Mouse (Mus musculus): Measurements from ENCODE around the gene Car14. TPM values are rescaled to one million over a fixed set of nuclear protein-coding genes. Genes with fewer than 3 reads are reported as not detected.
"Not testable (repeated sequence)": the region's sequence is repeated elsewhere in the genome, so short reads cannot be mapped to it uniquely, and the experiment has no call there.

Gene Car14
- 126 and 131 TPM in 2 replicates for total RNA-seq (2014; rRNA removed; ENCODE audit: low replicate concordance)
- polyA plus RNA-seq (2015; fragmentation: Nextera tagmentation; extraction: Ambion mirVana) = 137 and 144 TPM in 2 replicates

DNA sequence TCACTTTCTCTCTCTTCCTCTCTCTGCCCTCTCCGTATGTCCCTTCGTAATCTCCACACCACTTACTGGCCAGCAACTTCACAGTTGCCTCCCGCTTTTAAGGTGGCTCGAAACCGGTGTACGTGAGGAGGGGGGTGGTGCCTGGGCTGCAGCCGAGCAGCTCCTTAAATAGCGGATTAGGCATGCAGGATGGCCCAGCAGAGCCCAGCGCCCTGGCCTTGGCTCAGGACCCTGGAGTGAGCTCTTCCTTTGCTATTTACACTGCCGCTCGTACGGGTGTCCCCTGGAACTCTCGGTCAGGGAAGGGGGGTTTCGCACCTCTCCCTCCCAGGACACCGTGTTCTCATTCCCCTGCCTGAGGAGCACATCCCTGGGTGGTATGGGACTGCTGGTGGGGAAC is at the start of gene Car14:
Car14 (minus strand) TSS at position 124 of the 400 bp plus-strand sequence.
- peaks cover 26% of the 10 kb centered on the region for H3K4me1 ChIP-seq (ENCODE audit: control insufficient read depth, insufficient read depth)
- peak within 1 kb of the TSS; percentile 70 for H3K9ac ChIP-seq (replicated peaks; ENCODE audit: low read depth, low read length)
- H3K27ac ChIP-seq (ENCODE audit: low read depth) = peak within 1 kb of the TSS; percentile 86
- DNase-seq (ENCODE audit: low spot score) (peak; percentile 69), ATAC-seq (ENCODE audit: insufficient read depth, low read depth) (peak; percentile 61)
- H3K36me3 ChIP-seq (replicated peaks; ENCODE audit: control insufficient read depth, insufficient read depth, low read length) = no peaks in the 10 kb centered on the region
- TF ChIP-seq CTCF (IDR thresholded peaks at IDR 0.05; ENCODE audit: low read depth) = no peak
- 0 out of 2 replicates have a peak, but pooled peaks have one; percentile 31 for TF ChIP-seq EP300 (IDR thresholded peaks at IDR 0.05; ENCODE audit: low read depth)
- 0% methylated on average over 15 of the region's 15 CpGs for WGBS
- no peaks in the 10 kb centered on the region for H3K9me3 ChIP-seq (replicated peaks; ENCODE audit: control insufficient read depth, low read length)
- peak within 1 kb of the TSS; percentile 77 for H3K4me2 ChIP-seq (ENCODE audit: low read depth, low read length)
- no peaks in the 10 kb centered on the region for H3K27me3 ChIP-seq (ENCODE audit: control insufficient read depth, insufficient read depth, low read length)
- H3K4me3 ChIP-seq (ENCODE audit: low read depth, low read length) = peak within 1 kb of the TSS; percentile 46

DNA sequence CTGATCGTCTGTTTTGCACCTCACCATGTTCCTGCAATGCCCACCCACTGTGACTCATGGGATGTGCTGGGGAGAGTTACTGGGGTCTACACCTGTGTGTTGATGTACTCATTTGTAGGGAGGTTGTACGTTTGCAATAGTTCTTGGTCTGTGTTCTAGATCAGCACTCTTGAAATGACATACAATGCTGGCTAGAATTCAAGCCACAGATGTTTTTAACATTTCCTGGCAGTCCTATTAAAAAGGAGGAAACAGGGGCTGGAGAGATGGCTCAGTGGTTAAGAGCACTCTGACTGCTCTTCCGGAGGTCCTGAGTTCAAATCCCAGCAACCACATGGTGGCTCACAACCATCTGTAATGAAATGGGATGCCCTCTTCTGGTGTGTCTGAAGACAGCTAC is 49.0 kb upstream of the Car14 start:
- Histone ChIP-seq H3K9me3 (replicated peaks; ENCODE audit: control insufficient read depth, low read length) (no peaks in the 10 kb centered on the region), H3K36me3 (replicated peaks; ENCODE audit: control insufficient read depth, insufficient read depth, low read length) (no peaks in the 10 kb centered on the region), H3K27me3 (ENCODE audit: control insufficient read depth, insufficient read depth, low read length) (no peaks in the 10 kb centered on the region), H3K4me1 (ENCODE audit: control insufficient read depth, insufficient read depth) (peaks cover 15% of the 10 kb centered on the region), H3K4me3 (ENCODE audit: low read depth, low read length) (no peak overlapping the region), H3K27ac (ENCODE audit: low read depth) (0 out of 2 replicates have a peak overlapping the region, but pooled peaks have one; percentile 25), H3K4me2 (ENCODE audit: low read depth, low read length) (no peak overlapping the region), H3K9ac (replicated peaks; ENCODE audit: low read depth, low read length) (no peak overlapping the region)
- WGBS = 57% methylated on average over 3 of the region's 3 CpGs
- no peak for DNase-seq (ENCODE audit: low spot score)
- TF ChIP-seq CTCF (IDR thresholded peaks at IDR 0.05; ENCODE audit: low read depth) (no peak), EP300 (IDR thresholded peaks at IDR 0.05; ENCODE audit: low read depth) (no peak)
- no peak for ATAC-seq (ENCODE audit: insufficient read depth, low read depth)

DNA sequence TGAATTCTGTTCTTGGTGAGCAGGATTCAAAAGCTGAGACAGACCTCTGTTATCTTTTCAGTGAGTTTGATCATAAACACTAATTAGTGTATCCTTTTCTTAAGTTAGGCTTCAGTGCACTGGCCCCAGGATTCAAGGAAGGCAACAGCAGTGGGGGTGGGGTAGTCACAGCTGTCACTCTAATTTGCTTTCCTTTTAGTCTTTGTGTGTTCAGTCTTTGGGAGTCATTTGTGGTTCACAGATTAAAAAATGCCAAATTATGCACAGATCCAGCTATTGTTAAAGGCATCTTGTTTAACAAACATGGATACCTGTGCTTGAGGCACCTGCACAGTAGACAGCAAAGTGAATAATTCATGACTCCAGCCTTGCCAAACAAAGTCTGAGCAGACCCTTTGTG is 48.5 kb upstream of the Car14 start:
- DNase-seq (ENCODE audit: low spot score) (no peak), ATAC-seq (ENCODE audit: insufficient read depth, low read depth) (no peak)
- H3K9me3 ChIP-seq (replicated peaks; ENCODE audit: control insufficient read depth, low read length) = no peaks in the 10 kb centered on the region
- peaks cover 10% of the 10 kb centered on the region; the same call in 1 of the 2 replicates for H3K4me1 ChIP-seq (ENCODE audit: control insufficient read depth, insufficient read depth)
- H3K36me3 ChIP-seq (replicated peaks; ENCODE audit: control insufficient read depth, insufficient read depth, low read length) = no peaks in the 10 kb centered on the region
- no peak overlapping the region for H3K4me2 ChIP-seq (ENCODE audit: low read depth, low read length)
- H3K27me3 ChIP-seq (ENCODE audit: control insufficient read depth, insufficient read depth, low read length) = no peaks in the 10 kb centered on the region
- TF ChIP-seq EP300 (IDR thresholded peaks at IDR 0.05; ENCODE audit: low read depth) (no peak), CTCF (IDR thresholded peaks at IDR 0.05; ENCODE audit: low read depth) (no peak)
- H3K4me3 ChIP-seq (ENCODE audit: low read depth, low read length) = no peak overlapping the region
- no peak overlapping the region for H3K9ac ChIP-seq (replicated peaks; ENCODE audit: low read depth, low read length)
- H3K27ac ChIP-seq (ENCODE audit: low read depth) = 0 out of 2 replicates have a peak overlapping the region, but pooled peaks have one; percentile 25

DNA sequence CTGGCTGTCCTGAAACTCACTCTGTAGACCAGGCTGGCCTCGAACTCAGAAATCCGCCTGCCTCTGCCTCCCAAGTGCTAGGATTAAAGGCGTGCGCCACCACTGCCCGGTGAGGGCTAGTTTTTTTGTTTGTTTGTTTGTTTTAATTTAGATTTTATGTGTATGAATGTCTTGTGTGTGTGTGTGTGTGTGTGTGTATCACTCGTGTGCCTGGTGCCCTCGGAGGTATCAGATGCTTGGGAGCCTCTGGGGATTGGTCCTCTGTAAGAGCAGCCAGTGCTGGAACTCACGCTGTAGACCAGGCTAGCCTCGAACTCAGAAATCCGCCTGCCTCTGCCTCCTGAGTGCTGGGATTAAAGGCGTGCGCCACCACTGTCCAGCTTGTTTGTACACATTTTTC is 47.1 kb upstream of the Car14 start:
- Histone ChIP-seq H3K27ac (ENCODE audit: low read depth) (peak overlapping the region; percentile 98), H3K9ac (replicated peaks; ENCODE audit: low read depth, low read length) (peak overlapping the region; percentile 60), H3K4me2 (ENCODE audit: low read depth, low read length) (peak overlapping the region; percentile 76), H3K4me3 (ENCODE audit: low read depth, low read length) (peak overlapping the region; percentile 54)
- H3K4me1 ChIP-seq (ENCODE audit: control insufficient read depth, insufficient read depth); ATAC-seq (ENCODE audit: insufficient read depth, low read depth); H3K36me3 ChIP-seq (replicated peaks; ENCODE audit: control insufficient read depth, insufficient read depth, low read length); H3K9me3 ChIP-seq (replicated peaks; ENCODE audit: control insufficient read depth, low read length); H3K27me3 ChIP-seq (ENCODE audit: control insufficient read depth, insufficient read depth, low read length); DNase-seq (ENCODE audit: low spot score): not testable (repeated sequence)
- WGBS = 73% methylated on average over 11 of the region's 12 CpGs

DNA sequence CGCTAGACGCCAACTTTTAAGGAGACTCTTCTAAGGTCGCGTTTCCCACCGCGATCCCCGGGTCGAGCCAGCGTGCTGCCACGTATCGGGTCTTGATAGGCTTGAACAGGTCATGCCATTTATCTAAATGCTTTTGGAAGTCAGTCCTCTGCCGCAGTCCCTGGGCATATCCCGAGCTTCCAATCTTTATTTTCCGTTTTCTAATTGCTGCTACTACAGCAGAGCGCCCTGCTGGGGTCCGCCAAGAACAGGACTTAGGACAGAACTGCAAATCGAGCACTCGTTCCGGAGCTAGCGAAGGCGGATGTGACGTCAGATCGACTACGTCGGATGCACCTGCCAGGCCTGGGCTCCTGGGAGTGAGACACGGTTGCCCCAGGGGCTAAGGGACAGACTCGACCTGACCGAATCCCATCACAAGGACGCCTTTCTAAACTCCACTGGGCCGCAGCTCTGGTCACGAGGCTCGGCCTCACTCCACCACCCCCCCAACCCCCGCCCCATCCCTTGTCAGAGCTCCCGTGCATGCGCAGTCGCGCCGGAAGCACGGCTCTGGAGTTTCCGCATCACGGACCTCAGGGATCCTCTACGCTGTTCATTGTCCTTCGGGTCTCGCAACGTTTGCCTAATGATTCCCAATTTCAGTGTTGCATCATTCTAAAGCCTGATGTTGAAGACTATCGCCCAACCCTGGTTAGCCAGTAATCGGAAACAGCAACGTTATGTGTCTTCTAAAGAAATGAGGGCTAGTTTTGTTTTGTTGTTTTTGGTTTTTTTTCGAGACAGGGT is 46.5 kb upstream of the Car14 start:
- ATAC-seq (ENCODE audit: insufficient read depth, low read depth) = peak; percentile 95
- H3K9me3 ChIP-seq (replicated peaks; ENCODE audit: control insufficient read depth, low read length) = no peaks in the 10 kb centered on the region
- WGBS = under 1% methylated on average over 49 of the region's 49 CpGs
- TF ChIP-seq CTCF (IDR thresholded peaks at IDR 0.05; ENCODE audit: low read depth) = no peak
- 0 out of 2 replicates have a peak, but pooled peaks have one; percentile 33 for TF ChIP-seq EP300 (IDR thresholded peaks at IDR 0.05; ENCODE audit: low read depth)
- peaks cover 6% of the 10 kb centered on the region; the same call in 1 of the 2 replicates for H3K36me3 ChIP-seq (replicated peaks; ENCODE audit: control insufficient read depth, insufficient read depth, low read length)
- H3K27ac ChIP-seq (ENCODE audit: low read depth) = peak overlapping the region; percentile 98
- no peaks in the 10 kb centered on the region for H3K27me3 ChIP-seq (ENCODE audit: control insufficient read depth, insufficient read depth, low read length)
- no peaks in the 10 kb centered on the region for H3K4me1 ChIP-seq (ENCODE audit: control insufficient read depth, insufficient read depth)
- H3K4me3 ChIP-seq (ENCODE audit: low read depth, low read length) = peak overlapping the region; percentile 54
- peak overlapping the region; percentile 76 for H3K4me2 ChIP-seq (ENCODE audit: low read depth, low read length)
- H3K9ac ChIP-seq (replicated peaks; ENCODE audit: low read depth, low read length) = peak overlapping the region; percentile 60
- peak; percentile 87 for DNase-seq (ENCODE audit: low spot score)

Measured in heart, postnatal 0 days (tissue).